Mouse (Mus musculus): ENCODE measurements around the gene Tmcc1. TPM values are rescaled to one million over a fixed set of nuclear protein-coding genes. Genes with fewer than 3 reads are reported as not detected.

Tmcc1 gene
- polyA plus RNA-seq, 1 experiment from 2014 or later, result 26.2 TPM

- Histone ChIP-seq H3K27ac (replicated peaks; ENCODE audit: low read depth, low read length) (no peak overlapping the region), H3K4me2 (ENCODE audit: low read length) (no peak overlapping the region), H3K9me3 (ENCODE audit: control insufficient read depth, low read length) (no peaks in the 10 kb centered on the region), H3K4me3 (replicated peaks; ENCODE audit: low read depth, low read length) (no peak overlapping the region), H3K4me1 (ENCODE audit: control insufficient read depth, insufficient read depth, low read length) (peaks cover 6% of the 10 kb centered on the region; the same call in 1 of the 2 replicates), H3K27me3 (ENCODE audit: control insufficient read depth, insufficient read depth, low read length) (peaks cover 3% of the 10 kb centered on the region; the same call in 1 of the 2 replicates), H3K36me3 (ENCODE audit: control insufficient read depth, insufficient read depth, low read length) (no peaks in the 10 kb centered on the region), H3K9ac (replicated peaks; ENCODE audit: low read length) (no peak overlapping the region)
- no peak for ATAC-seq (ENCODE audit: low FRiP score, low TSS enrichment)
- 73% methylated on average over 9 of the region's 9 CpGs for WGBS
- DNase-seq, result no peak
Measured at GRCm38 (mm10) chr6:115985622-115986021, 207.7 kb downstream of the Tmcc1 start.

GRCm38 (mm10) chr6:115984580-115984979 is 208.7 kb downstream of the Tmcc1 start:
- DNase-seq, result no peak
- 66% methylated on average over 7 of the region's 7 CpGs for WGBS
- Histone ChIP-seq H3K9me3 (ENCODE audit: control insufficient read depth, low read length) (no peaks in the 10 kb centered on the region), H3K4me2 (ENCODE audit: low read length) (no peak overlapping the region), H3K9ac (replicated peaks; ENCODE audit: low read length) (no peak overlapping the region), H3K4me3 (replicated peaks; ENCODE audit: low read depth, low read length) (no peak overlapping the region), H3K36me3 (ENCODE audit: control insufficient read depth, insufficient read depth, low read length) (no peaks in the 10 kb centered on the region), H3K4me1 (ENCODE audit: control insufficient read depth, insufficient read depth, low read length) (peaks cover 6% of the 10 kb centered on the region; the same call in 1 of the 2 replicates), H3K27me3 (ENCODE audit: control insufficient read depth, insufficient read depth, low read length) (no peaks in the 10 kb centered on the region), H3K27ac (replicated peaks; ENCODE audit: low read depth, low read length) (no peak overlapping the region)
- no peak for ATAC-seq (ENCODE audit: low FRiP score, low TSS enrichment)

- Histone ChIP-seq H3K27me3 (ENCODE audit: control insufficient read depth, insufficient read depth, low read length) (no peaks in the 10 kb centered on the region), H3K36me3 (ENCODE audit: control insufficient read depth, insufficient read depth, low read length) (no peaks in the 10 kb centered on the region), H3K9me3 (ENCODE audit: control insufficient read depth, low read length) (no peaks in the 10 kb centered on the region), H3K4me3 (replicated peaks; ENCODE audit: low read depth, low read length) (no peak overlapping the region), H3K4me1 (ENCODE audit: control insufficient read depth, insufficient read depth, low read length) (peaks cover 6% of the 10 kb centered on the region; the same call in 1 of the 2 replicates), H3K9ac (replicated peaks; ENCODE audit: low read length) (no peak overlapping the region), H3K27ac (replicated peaks; ENCODE audit: low read depth, low read length) (no peak overlapping the region), H3K4me2 (ENCODE audit: low read length) (no peak overlapping the region)
- 70% methylated on average over 12 of the region's 12 CpGs for WGBS
- ATAC-seq (ENCODE audit: low FRiP score, low TSS enrichment) (no peak), DNase-seq (no peak)
Measured at GRCm38 (mm10) chr6:115983306-115984038, 209.8 kb downstream of the Tmcc1 start.

- H3K4me1 ChIP-seq (ENCODE audit: control insufficient read depth, insufficient read depth, low read length), result peaks cover 6% of the 10 kb centered on the region; the same call in 1 of the 2 replicates
- no peak overlapping the region for H3K9ac ChIP-seq (replicated peaks; ENCODE audit: low read length)
- H3K9me3 ChIP-seq (ENCODE audit: control insufficient read depth, low read length), result no peaks in the 10 kb centered on the region
- H3K27ac ChIP-seq (replicated peaks; ENCODE audit: low read depth, low read length), result no peak overlapping the region
- ATAC-seq (ENCODE audit: low FRiP score, low TSS enrichment) (no peak), DNase-seq (no peak)
- H3K4me2 ChIP-seq (ENCODE audit: low read length), result no peak overlapping the region
- H3K27me3 ChIP-seq (ENCODE audit: control insufficient read depth, insufficient read depth, low read length), result no peaks in the 10 kb centered on the region
- no peak overlapping the region for H3K4me3 ChIP-seq (replicated peaks; ENCODE audit: low read depth, low read length)
- 57% methylated on average over 7 of the region's 7 CpGs for WGBS
- H3K36me3 ChIP-seq (ENCODE audit: control insufficient read depth, insufficient read depth, low read length), result no peaks in the 10 kb centered on the region
Measured at GRCm38 (mm10) chr6:115982889-115983288, 210.4 kb downstream of the Tmcc1 start.

GRCm38 (mm10) chr6:115978596-115978995 is 214.7 kb downstream of the Tmcc1 start:
- 54% methylated on average over 8 of the region's 8 CpGs for WGBS
- H3K4me3 ChIP-seq (replicated peaks; ENCODE audit: low read depth, low read length), result no peak overlapping the region
- H3K4me2 ChIP-seq (ENCODE audit: low read length), result no peak overlapping the region
- no peak for ATAC-seq (ENCODE audit: low FRiP score, low TSS enrichment)
- peaks cover 3% of the 10 kb centered on the region; the same call in 1 of the 2 replicates for H3K4me1 ChIP-seq (ENCODE audit: control insufficient read depth, insufficient read depth, low read length)
- H3K9me3 ChIP-seq (ENCODE audit: control insufficient read depth, low read length), result no peaks in the 10 kb centered on the region
- no peak overlapping the region for H3K27ac ChIP-seq (replicated peaks; ENCODE audit: low read depth, low read length)
- no peaks in the 10 kb centered on the region for H3K27me3 ChIP-seq (ENCODE audit: control insufficient read depth, insufficient read depth, low read length)
- H3K9ac ChIP-seq (replicated peaks; ENCODE audit: low read length), result no peak overlapping the region
- DNase-seq, result no peak
- no peaks in the 10 kb centered on the region for H3K36me3 ChIP-seq (ENCODE audit: control insufficient read depth, insufficient read depth, low read length)

- ATAC-seq (ENCODE audit: low FRiP score, low TSS enrichment), result no peak
Measured at GRCm38 (mm10) chr6:115977810-115978209, 215.5 kb downstream of the Tmcc1 start.

GRCm38 (mm10) chr6:115975606-115976005 is 217.7 kb downstream of the Tmcc1 start:
- Histone ChIP-seq H3K36me3 (ENCODE audit: control insufficient read depth, insufficient read depth, low read length) (no peaks in the 10 kb centered on the region), H3K9me3 (ENCODE audit: control insufficient read depth, low read length) (no peaks in the 10 kb centered on the region), H3K4me1 (ENCODE audit: control insufficient read depth, insufficient read depth, low read length) (peaks cover 20% of the 10 kb centered on the region; the same call in 1 of the 2 replicates), H3K4me2 (ENCODE audit: low read length) (no peak overlapping the region), H3K4me3 (replicated peaks; ENCODE audit: low read depth, low read length) (no peak overlapping the region), H3K9ac (replicated peaks; ENCODE audit: low read length) (no peak overlapping the region), H3K27me3 (ENCODE audit: control insufficient read depth, insufficient read depth, low read length) (no peaks in the 10 kb centered on the region), H3K27ac (replicated peaks; ENCODE audit: low read depth, low read length) (no peak overlapping the region)
- ATAC-seq (ENCODE audit: low FRiP score, low TSS enrichment) (no peak), DNase-seq (no peak)
- 89% methylated on average over 8 of the region's 8 CpGs for WGBS

More at GRCm38 (mm10) chr6:115977810-115978209, 215.5 kb downstream of the Tmcc1 start:
- Histone ChIP-seq H3K9me3 (ENCODE audit: control insufficient read depth, low read length) (no peaks in the 10 kb centered on the region), H3K4me3 (replicated peaks; ENCODE audit: low read depth, low read length) (no peak overlapping the region), H3K27me3 (ENCODE audit: control insufficient read depth, insufficient read depth, low read length) (no peaks in the 10 kb centered on the region), H3K36me3 (ENCODE audit: control insufficient read depth, insufficient read depth, low read length) (no peaks in the 10 kb centered on the region), H3K27ac (replicated peaks; ENCODE audit: low read depth, low read length) (no peak overlapping the region), H3K4me1 (ENCODE audit: control insufficient read depth, insufficient read depth, low read length) (peaks cover 5% of the 10 kb centered on the region; the same call in 1 of the 2 replicates), H3K9ac (replicated peaks; ENCODE audit: low read length) (no peak overlapping the region), H3K4me2 (ENCODE audit: low read length) (no peak overlapping the region)
- DNase-seq, result no peak
- WGBS, result 89% methylated on average over 15 of the region's 15 CpGs

- Histone ChIP-seq H3K27me3 (ENCODE audit: control insufficient read depth, insufficient read depth, low read length) (no peaks in the 10 kb centered on the region), H3K9me3 (ENCODE audit: control insufficient read depth, low read length) (no peaks in the 10 kb centered on the region), H3K4me3 (replicated peaks; ENCODE audit: low read depth, low read length) (no peak overlapping the region), H3K4me1 (ENCODE audit: control insufficient read depth, insufficient read depth, low read length) (peaks cover 20% of the 10 kb centered on the region; the same call in 1 of the 2 replicates), H3K9ac (replicated peaks; ENCODE audit: low read length) (no peak overlapping the region), H3K27ac (replicated peaks; ENCODE audit: low read depth, low read length) (no peak overlapping the region), H3K4me2 (ENCODE audit: low read length) (no peak overlapping the region), H3K36me3 (ENCODE audit: control insufficient read depth, insufficient read depth, low read length) (no peaks in the 10 kb centered on the region)
- 63% methylated on average over 16 of the region's 16 CpGs for WGBS
- DNase-seq (no peak), ATAC-seq (ENCODE audit: low FRiP score, low TSS enrichment) (no peak)
Measured at GRCm38 (mm10) chr6:115973881-115974662, 219.2 kb downstream of the Tmcc1 start.
